Mouse (Mus musculus) testis, adult 2 months (tissue): Measurements from ENCODE around the gene Ell. TPM values are rescaled to one million over a fixed set of nuclear protein-coding genes. Genes with fewer than 3 reads are reported as not detected.

Experiments
- H3K27ac ChIP-seq: fragments of 200-500 bp; 2 replicates; pipeline ENCODE4 v1.5.1; 2012; ENCODE audit warnings: low read depth, low read length; ENCODE audit not compliant: control insufficient read depth, insufficient read depth
- H3K27me3 ChIP-seq: fragments of 200-500 bp; 2 replicates; pipeline ENCODE4 v1.6.1; 2012; ENCODE audit warnings: mild to moderate bottlenecking, low read length, moderate library complexity; ENCODE audit not compliant: control insufficient read depth, insufficient read depth
- H3K36me3 ChIP-seq: fragments of 200-500 bp; 2 replicates; pipeline ENCODE4 v1.6.1; 2012; ENCODE audit warnings: mild to moderate bottlenecking, low read length; ENCODE audit not compliant: control insufficient read depth, insufficient read depth
- H3K4me1 ChIP-seq: fragments of 200-500 bp; 2 replicates; pipeline ENCODE4 v1.6.1; 2012; ENCODE audit warnings: low read length; ENCODE audit not compliant: control insufficient read depth, insufficient read depth
- H3K4me3 ChIP-seq: fragments of 200-500 bp; 2 replicates; pipeline ENCODE4 v1.5.1; 2012; ENCODE audit warnings: low read depth, mild to moderate bottlenecking, low read length, moderate library complexity, mixed read lengths; ENCODE audit not compliant: control insufficient read depth
- CTCF ChIP-seq: fragments of 200-500 bp; IDR thresholded peaks from 2 replicates; pipeline ENCODE4 v1.5.1; 2012; ENCODE audit warnings: low read depth, mild to moderate bottlenecking, inconsistent platforms, low read length, moderate library complexity; ENCODE audit not compliant: control insufficient read depth, insufficient read depth, insufficient replicate concordance
- POLR2A ChIP-seq: fragments of 200-500 bp; IDR thresholded peaks from 2 replicates; pipeline ENCODE4 v1.6.1; 2012; ENCODE audit warnings: low read depth, mild to moderate bottlenecking, inconsistent platforms, low read length, moderate library complexity; ENCODE audit not compliant: control insufficient read depth
- polyA plus RNA-seq: library from polyadenylated mRNA; depleted of rRNA; stranded (reverse); fragments of >200 nt; gene quantifications from 2 replicates; pipeline ENCODE4 v1.2.3, GENCODE M21; 2012

The Ell gene
- polyA plus RNA-seq, 1 experiment: 42.5 TPM

DNA sequence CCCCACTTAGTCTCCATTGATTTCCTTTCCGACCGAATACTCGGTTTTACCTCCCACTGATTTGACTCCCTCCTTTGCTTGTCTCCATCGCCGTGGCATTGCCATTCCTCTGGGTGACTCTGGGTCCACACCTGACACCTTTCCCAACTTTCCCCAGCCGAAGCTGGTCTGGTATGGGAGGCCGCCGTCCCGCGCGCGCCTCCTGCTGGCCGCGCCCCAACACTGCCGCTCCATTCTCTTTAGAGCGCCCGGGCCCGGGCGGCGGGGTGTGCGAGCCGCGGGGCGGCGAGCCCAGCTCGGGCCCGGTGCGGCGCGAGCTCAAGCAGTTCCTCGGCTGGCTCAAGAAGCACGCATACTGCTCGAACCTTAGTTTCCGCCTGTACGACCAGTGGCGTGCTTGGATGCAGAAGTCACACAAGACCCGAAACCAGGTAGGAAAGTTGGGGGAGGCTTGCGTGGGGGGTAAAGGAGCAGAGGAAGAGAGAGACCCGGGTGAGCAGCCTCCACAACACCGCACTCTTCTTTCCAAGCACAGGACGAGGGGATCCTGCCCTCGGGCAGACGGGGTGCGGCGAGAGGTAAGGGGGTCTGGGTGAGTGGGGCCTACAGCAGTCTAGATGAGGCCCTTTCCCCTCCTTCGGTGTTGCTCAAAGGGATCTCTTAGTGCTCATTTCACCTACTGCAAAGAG is 36.1 kb upstream of the Ell start:
- H3K27ac ChIP-seq: no peak overlapping the region
- peak overlapping the region; percentile 37 for H3K4me3 ChIP-seq
- no peaks in the 10 kb centered on the region for H3K36me3 ChIP-seq
- no peaks in the 10 kb centered on the region for H3K27me3 ChIP-seq
- TF ChIP-seq POLR2A (no peak), CTCF (peak; percentile 68)
- H3K4me1 ChIP-seq: peaks cover 56% of the 10 kb centered on the region

GRCm38 (mm10) chr8:70504291-70504716 is 35.0 kb upstream of the Ell start:
- H3K36me3 ChIP-seq: no peaks in the 10 kb centered on the region; the same call in 1 of the 2 replicates
- TF ChIP-seq CTCF (no peak), POLR2A (no peak)
- H3K27ac ChIP-seq: no peak overlapping the region
- no peaks in the 10 kb centered on the region for H3K27me3 ChIP-seq
- peaks cover 56% of the 10 kb centered on the region for H3K4me1 ChIP-seq
- H3K4me3 ChIP-seq: no peak overlapping the region

DNA sequence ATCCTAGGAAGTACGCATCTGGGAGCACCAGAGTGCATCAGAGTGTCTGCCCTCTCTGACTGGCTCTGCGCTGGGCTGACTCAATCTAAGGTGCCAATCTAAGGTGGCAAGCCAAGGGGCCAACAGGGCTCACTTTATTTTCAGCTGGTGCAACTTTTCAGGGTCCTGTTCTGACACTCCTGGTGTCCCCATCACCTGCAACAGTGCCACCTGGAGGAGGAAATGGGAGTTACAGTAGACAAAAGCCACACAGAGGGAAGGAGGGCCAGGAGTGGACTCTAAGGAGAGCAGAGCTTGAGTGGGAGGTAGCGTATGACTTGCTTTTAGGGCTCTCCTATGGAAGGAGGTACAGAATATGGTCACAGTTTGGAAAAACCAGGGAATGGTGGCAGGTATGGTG is 34.4 kb upstream of the Ell start:
- no peak overlapping the region for H3K4me3 ChIP-seq
- TF ChIP-seq CTCF (peak; percentile 59; the same call in 1 of the 2 replicates), POLR2A (no peak)
- H3K36me3 ChIP-seq: no peaks in the 10 kb centered on the region; the same call in 1 of the 2 replicates
- no peaks in the 10 kb centered on the region for H3K27me3 ChIP-seq
- H3K4me1 ChIP-seq: peaks cover 56% of the 10 kb centered on the region
- H3K27ac ChIP-seq: no peak overlapping the region

GRCm38 (mm10) chr8:70505698-70506327 is 33.4 kb upstream of the Ell start:
- peaks cover 49% of the 10 kb centered on the region for H3K4me1 ChIP-seq
- peak; percentile 5; the same call in 1 of the 2 replicates for TF ChIP-seq CTCF
- TF ChIP-seq POLR2A: no peak

GRCm38 (mm10) chr8:70506328-70507026 is 32.8 kb upstream of the Ell start, which contains the start of gene Rex1bd:
Rex1bd (minus strand) TSS chr8:70506752.
- TF ChIP-seq CTCF (peak; percentile 69; the same call in 1 of the 2 replicates), POLR2A (peak; percentile 8; the same call in 1 of the 2 replicates)
- Histone ChIP-seq H3K27me3 (no peaks in the 10 kb centered on the region), H3K4me3 (peak within 1 kb of the TSS; percentile 83), H3K27ac (peak within 1 kb of the TSS; percentile 63), H3K4me1 (peaks cover 45% of the 10 kb centered on the region), H3K36me3 (no peaks in the 10 kb centered on the region; the same call in 1 of the 2 replicates)

More at GRCm38 (mm10) chr8:70505698-70506327, 33.4 kb upstream of the Ell start:
- Histone ChIP-seq H3K27me3 (no peaks in the 10 kb centered on the region), H3K36me3 (no peaks in the 10 kb centered on the region; the same call in 1 of the 2 replicates), H3K27ac (peak overlapping the region; percentile 63), H3K4me3 (peak overlapping the region; percentile 83)

GRCm38 (mm10) chr8:70507027-70507393 is 32.2 kb upstream of the Ell start:
- H3K4me1 ChIP-seq: peaks cover 40% of the 10 kb centered on the region

DNA sequence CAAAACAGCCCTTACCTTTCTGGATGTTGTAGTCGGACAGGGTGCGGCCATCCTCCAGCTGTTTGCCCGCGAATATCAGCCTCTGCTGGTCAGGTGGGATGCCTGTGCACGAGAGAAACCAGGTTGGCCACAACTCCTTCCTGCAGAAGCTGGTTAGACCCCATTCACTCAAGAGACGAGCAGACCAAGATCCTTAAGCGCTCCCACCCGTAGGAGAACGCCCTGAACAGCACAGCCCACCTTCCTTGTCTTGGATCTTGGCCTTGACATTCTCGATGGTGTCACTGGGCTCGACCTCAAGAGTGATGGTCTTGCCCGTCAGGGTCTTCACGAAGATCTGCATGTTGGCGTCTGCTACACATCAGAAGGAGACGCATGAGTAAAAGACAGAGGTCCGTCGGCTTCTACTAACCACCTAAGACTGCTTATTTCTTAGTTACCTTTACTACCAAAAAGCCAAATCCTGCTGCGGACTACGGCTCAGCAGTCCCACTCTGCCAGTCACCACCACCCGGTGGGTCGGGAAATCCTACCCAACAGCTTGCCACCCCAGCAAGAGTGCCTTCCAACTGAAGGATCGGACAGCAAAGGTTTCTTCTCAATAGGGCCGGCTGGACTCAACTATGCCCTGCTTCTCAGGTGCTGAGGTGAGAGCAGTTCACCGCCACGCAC is 29.8 kb upstream of the Ell start:
- peak overlapping the region; percentile 99 for H3K27ac ChIP-seq
- H3K4me1 ChIP-seq: peaks cover 20% of the 10 kb centered on the region
- H3K36me3 ChIP-seq: peaks cover 3% of the 10 kb centered on the region
- no peaks in the 10 kb centered on the region for H3K27me3 ChIP-seq
- no peak for TF ChIP-seq CTCF
- TF ChIP-seq POLR2A: no peak
- peak overlapping the region; percentile 96 for H3K4me3 ChIP-seq

More at GRCm38 (mm10) chr8:70507027-70507393, 32.2 kb upstream of the Ell start:
- Histone ChIP-seq H3K27ac (no peak overlapping the region; the same call in 1 of the 2 replicates), H3K27me3 (no peaks in the 10 kb centered on the region), H3K36me3 (no peaks in the 10 kb centered on the region; the same call in 1 of the 2 replicates), H3K4me3 (peak overlapping the region; percentile 83)
- no peak for TF ChIP-seq CTCF
- TF ChIP-seq POLR2A: no peak
